Mouse (Mus musculus) heart, adult 8-10 months (tissue): ENCODE data around the gene Arpc3. TPM values are rescaled to one million over a fixed set of nuclear protein-coding genes. Genes with fewer than 3 reads are reported as not detected.
"Not testable (repeated sequence)": the region's sequence is repeated elsewhere in the genome, so short reads cannot be mapped to it uniquely, and the experiment has no call there.

ENCODE experiments used
- DNase-seq: peaks from one replicate; pipeline ENCODE4 v3.0.0; 2022; ENCODE audit warnings: low spot score
- total RNA-seq, 4 experiments: library from RNA; stranded (reverse); gene quantifications; 2 replicates each; pipeline ENCODE4 v1.2.4; 2022

Gene Arpc3
- total RNA-seq, 4 experiments from 2014 or later = 84.9 to 93.6 (median 88.1) TPM

GRCm38 (mm10) chr5:122399871-122400270, 8.2 kb downstream of the Arpc3 start:
- DNase-seq = no peak

GRCm38 (mm10) chr5:122400628-122401302, 9.1 kb downstream of the Arpc3 start:
- peak; percentile 92 for DNase-seq

- peak; percentile 75 for DNase-seq
Observed at GRCm38 (mm10) chr5:122401303-122401640, 9.6 kb downstream of the Arpc3 start.

GRCm38 (mm10) chr5:122402160-122402559, 10.5 kb downstream of the Arpc3 start:
- DNase-seq = no peak

GRCm38 (mm10) chr5:122402772-122403171, 11.1 kb downstream of the Arpc3 start:
- DNase-seq = peak; percentile 87

GRCm38 (mm10) chr5:122403362-122403761, 11.7 kb downstream of the Arpc3 start:
- DNase-seq = no peak

- DNase-seq = no peak
Observed at GRCm38 (mm10) chr5:122405537-122405936, 13.9 kb downstream of the Arpc3 start.

GRCm38 (mm10) chr5:122409692-122410645, 18.3 kb downstream of the Arpc3 start:
- DNase-seq = no peak

GRCm38 (mm10) chr5:122411892-122412291, 20.2 kb downstream of the Arpc3 start:
- DNase-seq = no peak

GRCm38 (mm10) chr5:122412826-122413225, 21.1 kb downstream of the Arpc3 start:
- no peak for DNase-seq

GRCm38 (mm10) chr5:122414351-122414750, 22.7 kb downstream of the Arpc3 start:
- DNase-seq = no peak

GRCm38 (mm10) chr5:122415465-122415864, 23.8 kb downstream of the Arpc3 start:
- DNase-seq = no peak

GRCm38 (mm10) chr5:122420676-122421075, 29.0 kb downstream of the Arpc3 start:
- not testable (repeated sequence) for DNase-seq

GRCm38 (mm10) chr5:122421271-122422068, 29.8 kb downstream of the Arpc3 start, which contains the start of gene Anapc7:
Gene Anapc7 (plus strand): TSS chr5:122421693.
- DNase-seq = no peak

- DNase-seq = peak; percentile 93
Observed at GRCm38 (mm10) chr5:122422071-122422964, 30.6 kb downstream of the Arpc3 start.

- DNase-seq = no peak
Observed at GRCm38 (mm10) chr5:122423083-122423482, 31.4 kb downstream of the Arpc3 start.

GRCm38 (mm10) chr5:122425550-122425949, 33.9 kb downstream of the Arpc3 start:
- DNase-seq = no peak

GRCm38 (mm10) chr5:122430036-122430775, 38.5 kb downstream of the Arpc3 start:
- DNase-seq = no peak

GRCm38 (mm10) chr5:122431221-122431620, 39.5 kb downstream of the Arpc3 start:
- no peak for DNase-seq

GRCm38 (mm10) chr5:122434541-122434940, 42.9 kb downstream of the Arpc3 start:
- DNase-seq = no peak
